Mouse (Mus musculus): Measurements from ENCODE around the gene Dnajc19.
A peak's percentile ranks its signal among the peaks of the same experiment; 100 is the strongest.

Gene Dnajc19

DNA sequence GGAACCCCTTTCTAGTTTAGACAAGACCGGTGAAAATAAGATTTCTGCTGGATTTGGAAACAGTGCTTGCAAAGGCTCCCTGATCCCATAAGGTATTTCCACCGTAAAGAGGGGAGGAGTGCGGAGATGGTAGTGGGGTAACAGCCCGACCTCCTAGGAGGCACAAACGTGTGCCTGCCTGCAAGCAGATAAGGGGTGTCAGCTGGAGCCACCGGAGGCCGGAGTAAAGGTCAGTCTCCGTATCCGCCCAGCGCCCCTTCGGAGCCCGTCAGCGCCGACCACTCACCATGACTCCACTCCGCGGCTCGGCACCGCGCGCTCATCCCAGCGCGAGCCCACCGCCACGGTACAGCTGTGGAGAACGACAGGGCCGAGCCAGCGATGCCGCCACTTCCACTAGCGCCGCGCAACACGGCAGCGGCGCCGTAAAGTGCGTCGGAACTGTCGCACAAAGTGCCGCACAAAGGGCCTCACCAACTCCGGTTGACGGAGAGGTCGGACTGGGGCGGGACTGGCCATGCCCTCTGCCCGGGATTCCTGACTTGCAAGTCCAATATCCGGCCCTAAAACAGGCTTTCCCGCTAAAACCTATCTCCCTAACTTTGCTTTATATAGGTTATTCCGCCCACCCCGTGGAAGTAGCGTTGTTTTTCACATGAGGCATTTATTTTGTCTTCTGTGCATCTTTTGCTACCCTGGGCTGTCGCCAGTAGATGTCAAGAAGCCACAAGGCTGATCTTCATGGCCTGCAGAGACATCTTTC is at the start of gene Dnajc19:
Dnajc19 (minus strand) TSS at position 422 of the 763 bp plus-strand sequence.
- TF ChIP-seq GATA4 (IDR thresholded peaks at IDR 0.05; ENCODE audit: insufficient replicate concordance, low read length) = peak; percentile 85; the same call in 1 of the 2 replicates

DNA sequence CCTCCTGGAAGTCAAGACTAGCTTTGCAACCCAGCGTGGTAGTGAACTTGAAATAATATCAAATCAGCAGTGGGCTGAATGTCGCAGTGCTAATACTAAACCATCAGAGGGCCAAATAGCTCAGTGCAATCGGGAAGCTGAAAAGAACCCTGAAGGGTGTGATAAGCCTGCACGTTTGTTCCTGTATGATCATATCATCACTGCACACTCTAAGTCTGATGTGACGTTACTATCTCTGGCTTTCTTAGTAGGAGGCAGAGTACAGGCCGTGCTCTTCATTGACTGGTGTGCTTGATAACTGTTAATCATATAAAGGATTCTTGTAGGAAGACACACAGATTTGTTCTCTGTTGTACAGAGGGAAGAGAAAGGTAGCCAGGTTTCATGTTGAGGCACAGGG is 48.8 kb upstream of the Dnajc19 start:
- TF ChIP-seq GATA4 (IDR thresholded peaks at IDR 0.05; ENCODE audit: insufficient replicate concordance, low read length) = no peak

DNA sequence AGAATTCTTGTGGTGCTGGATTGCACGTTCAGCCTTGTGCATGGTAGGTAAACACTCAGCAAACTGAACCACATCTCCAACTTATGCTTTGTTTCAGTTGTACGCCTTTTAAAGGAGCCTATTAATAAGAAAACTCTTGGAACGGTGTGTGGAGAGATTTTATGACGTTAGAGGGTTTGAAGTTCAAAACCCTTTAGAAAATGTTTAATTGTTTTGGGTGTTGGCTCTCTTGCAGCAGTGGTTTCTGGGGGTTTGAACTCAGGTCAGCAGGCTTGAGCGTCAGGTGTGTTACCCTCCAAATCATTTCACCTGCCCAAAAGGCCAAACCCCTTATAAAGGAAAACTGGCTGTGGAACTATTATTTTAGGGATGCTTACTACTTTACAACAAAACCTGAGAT is 40.2 kb upstream of the Dnajc19 start:
- no peak for TF ChIP-seq GATA4 (IDR thresholded peaks at IDR 0.05; ENCODE audit: insufficient replicate concordance, low read length)

DNA sequence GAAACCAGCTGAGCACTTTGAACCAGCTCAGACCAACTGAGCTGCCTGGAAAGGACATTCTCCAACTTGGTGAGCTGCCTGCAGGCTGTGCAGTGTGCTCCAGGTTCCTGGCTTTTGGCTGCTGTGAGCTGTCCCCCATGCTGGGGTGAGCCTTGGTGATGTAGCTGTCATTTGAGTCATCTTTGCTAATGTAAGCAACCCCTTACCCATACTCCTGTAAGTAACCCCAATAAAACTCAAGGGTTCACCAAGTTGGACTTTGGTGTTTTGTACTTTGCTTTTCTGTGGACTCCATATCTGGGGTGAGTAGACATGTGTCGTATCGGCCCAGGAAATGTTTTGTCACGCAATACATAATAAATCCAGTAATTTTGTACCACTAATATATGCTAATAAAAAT is 39.7 kb upstream of the Dnajc19 start:
- TF ChIP-seq GATA4 (IDR thresholded peaks at IDR 0.05; ENCODE audit: insufficient replicate concordance, low read length) = no peak

DNA sequence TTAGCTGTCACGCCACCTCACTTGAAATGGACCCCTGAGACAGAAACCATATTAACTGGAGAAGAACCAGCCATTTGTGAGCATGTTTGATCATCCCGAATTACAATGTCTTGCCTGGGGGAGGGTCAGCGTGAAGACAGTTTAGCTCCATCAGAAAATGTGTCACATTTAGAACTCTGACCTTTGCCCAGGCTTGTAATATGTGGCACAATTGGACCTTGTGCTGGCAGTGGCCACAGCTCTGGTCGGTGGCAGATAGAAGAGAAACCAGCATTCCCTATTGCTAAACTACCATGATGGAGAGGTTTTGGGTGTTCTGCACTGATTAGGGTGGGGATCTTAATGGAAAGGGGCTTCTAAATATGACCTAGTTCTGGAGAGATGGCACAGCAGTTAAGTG is 38.7 kb upstream of the Dnajc19 start:
- TF ChIP-seq GATA4 (IDR thresholded peaks at IDR 0.05; ENCODE audit: insufficient replicate concordance, low read length) = no peak

DNA sequence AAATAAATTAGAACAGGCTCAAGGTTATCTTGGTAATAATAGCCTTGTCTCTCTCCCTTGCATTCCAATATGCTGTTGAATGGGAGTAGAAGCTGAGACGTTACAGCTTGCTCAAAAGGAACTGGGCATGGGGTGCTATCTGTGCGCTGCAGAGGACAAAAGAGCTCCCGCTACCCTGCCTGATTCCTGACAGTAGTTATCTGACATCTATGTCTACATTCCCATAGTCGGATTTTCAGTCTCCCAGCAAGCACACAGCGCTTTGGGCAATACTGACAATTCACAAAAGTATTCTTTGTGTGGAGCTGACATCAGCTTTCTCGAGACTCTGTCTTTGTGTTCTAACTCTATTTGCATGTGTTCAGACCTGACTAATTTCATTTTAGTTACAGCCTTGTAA is 34.7 kb upstream of the Dnajc19 start:
- TF ChIP-seq GATA4 (IDR thresholded peaks at IDR 0.05; ENCODE audit: insufficient replicate concordance, low read length) = no peak

DNA sequence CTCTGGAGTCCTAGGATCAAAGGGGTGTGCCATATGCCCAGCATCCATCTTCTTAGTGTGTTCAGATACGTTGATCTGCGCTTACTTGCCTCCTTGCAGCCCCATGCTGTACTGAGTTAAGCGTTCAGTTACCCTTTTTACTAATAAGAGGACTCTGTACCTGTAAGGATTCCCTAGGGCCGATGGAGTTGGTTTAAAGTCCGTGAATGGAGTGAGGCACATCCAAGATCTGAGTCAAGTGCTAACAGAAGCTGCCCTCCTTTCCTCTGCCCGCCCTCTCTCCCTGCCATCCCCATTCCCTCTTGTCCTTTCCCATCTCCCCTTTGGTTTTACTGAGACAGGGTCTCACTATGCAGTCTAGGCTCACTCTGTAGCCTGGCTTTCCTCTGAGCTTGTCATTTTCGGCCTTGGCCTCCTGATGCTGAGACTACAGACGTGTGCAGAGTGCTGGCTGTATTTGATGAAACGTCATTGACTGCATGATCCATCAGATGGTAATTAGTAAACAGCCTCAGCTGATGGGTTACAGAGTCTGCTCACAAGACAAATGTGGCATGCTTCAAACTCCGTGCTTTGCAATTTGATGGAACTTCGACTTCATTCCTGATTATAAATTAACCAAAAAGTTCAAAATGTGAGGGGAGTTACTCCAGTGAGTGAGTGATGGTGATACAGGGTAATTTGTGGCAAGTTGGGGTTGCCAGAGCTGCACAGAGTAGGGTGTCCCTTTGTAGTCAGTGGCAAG is 31.0 kb upstream of the Dnajc19 start:
- no peak for TF ChIP-seq GATA4 (IDR thresholded peaks at IDR 0.05; ENCODE audit: insufficient replicate concordance, low read length)

DNA sequence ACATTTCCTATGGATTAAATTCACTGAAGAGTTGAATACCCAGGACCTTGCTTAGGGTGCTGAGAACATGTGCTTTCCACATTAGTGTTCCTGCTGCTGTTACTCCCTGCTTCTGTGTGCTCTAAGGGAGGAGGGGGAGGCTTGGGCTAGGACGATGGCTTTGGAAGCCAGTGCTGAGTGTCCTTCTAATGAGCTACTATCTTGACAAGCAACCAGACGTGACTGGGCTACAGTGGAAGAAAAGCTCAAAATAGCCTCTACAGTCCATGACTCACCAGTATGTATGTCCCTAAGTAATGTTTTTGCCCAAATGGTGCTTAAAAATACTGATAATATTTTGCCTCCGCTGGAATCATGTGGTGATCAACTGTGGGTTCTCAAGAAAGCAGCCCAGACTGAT is 26.5 kb upstream of the Dnajc19 start:
- TF ChIP-seq GATA4 (IDR thresholded peaks at IDR 0.05; ENCODE audit: insufficient replicate concordance, low read length) = no peak

DNA sequence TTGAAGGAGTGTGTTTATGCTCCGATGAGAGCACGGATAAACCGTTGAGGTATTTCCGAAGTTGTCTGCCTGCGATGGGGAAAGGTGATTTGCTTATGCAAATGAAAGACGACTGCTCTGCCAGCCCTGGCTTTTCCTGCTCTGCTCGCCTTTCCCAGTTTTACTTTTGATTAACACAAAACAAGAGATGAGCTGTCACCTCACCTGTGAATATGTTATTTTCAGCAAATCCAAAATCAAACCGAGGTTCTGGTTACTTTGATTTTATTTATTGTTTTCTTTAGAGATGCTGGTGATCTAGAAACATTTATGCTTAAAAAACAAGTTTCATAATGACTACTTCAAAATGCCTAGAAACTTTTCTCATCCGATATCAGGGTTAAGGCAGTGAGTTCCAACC is 25.3 kb upstream of the Dnajc19 start:
- no peak for TF ChIP-seq GATA4 (IDR thresholded peaks at IDR 0.05; ENCODE audit: insufficient replicate concordance, low read length)

DNA sequence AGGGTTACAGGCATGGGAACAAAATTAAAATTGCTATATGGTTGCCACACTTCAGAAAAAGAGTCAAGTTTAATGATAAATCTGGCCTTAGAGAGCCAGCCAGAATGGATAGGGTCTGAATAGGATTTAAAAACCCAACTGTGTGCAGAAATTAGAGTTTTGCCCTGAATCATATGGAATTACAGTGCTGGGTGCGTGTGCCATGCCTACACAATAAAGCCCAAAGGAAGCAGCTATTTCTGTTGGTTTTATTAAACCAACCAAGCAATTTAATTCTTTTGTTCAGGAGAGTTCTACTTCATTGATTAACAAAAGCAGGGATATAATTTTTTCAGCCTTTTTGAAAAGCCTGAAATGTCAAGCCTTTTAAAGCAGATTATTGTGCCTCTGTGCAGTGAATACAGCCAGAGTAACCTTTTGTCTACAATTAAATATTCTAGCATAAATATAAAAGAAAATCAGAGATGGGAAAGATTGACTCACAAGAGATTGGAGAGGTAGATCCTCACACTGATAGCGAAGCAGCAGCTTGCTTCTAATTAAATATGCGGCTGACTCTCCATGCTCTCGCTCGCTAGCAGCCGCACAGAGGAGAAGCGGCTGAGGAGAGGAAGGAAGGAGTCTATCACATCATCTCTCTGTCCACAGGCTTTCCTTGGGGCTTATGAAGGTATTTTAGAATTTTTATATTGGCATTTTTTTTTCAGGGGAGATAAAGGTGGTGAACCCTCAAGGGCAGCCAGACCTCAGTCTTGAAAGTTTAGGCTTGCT is 23.0 kb upstream of the Dnajc19 start:
- no peak for TF ChIP-seq GATA4 (IDR thresholded peaks at IDR 0.05; ENCODE audit: insufficient replicate concordance, low read length)

DNA sequence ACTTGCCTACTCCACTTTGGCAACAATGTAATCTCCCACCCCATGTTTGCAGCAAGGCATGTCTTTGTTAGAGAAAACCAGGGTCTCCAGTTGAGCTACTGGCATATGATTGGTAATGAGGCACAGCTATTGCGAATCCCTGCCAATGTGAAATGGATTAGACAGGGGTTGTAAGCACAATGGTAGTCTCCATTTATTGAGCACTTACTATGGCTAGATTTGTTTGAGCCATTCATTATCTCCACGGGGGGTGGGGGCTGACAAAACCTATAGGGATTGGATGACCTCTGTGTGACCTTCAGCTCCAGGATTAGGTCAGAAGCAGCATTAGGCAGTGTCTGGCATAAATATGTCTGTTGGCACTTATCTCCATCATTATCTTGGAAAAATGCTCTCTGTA is 21.8 kb upstream of the Dnajc19 start:
- no peak for TF ChIP-seq GATA4 (IDR thresholded peaks at IDR 0.05; ENCODE audit: insufficient replicate concordance, low read length)

DNA sequence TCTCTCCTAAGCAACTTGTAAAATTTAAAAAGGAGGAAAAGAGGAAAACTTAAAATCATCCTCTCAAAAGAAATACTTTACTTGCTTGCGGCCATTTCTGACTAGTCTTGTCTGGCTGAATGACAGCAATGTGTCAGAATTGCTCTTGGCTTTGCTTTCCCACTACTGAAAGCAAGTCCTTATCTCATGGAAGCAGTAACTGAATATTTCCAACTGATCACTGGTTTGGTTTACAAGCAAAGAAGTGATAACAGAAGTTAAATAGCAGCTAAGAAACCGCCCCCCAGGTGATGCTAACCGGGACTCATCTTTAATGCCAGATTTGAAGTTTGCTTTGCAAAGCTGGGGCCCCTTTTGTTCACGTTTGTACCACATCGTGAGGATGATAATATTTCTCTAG is 2.5 kb upstream of the Dnajc19 start:
- no peak for TF ChIP-seq GATA4 (IDR thresholded peaks at IDR 0.05; ENCODE audit: insufficient replicate concordance, low read length)

DNA sequence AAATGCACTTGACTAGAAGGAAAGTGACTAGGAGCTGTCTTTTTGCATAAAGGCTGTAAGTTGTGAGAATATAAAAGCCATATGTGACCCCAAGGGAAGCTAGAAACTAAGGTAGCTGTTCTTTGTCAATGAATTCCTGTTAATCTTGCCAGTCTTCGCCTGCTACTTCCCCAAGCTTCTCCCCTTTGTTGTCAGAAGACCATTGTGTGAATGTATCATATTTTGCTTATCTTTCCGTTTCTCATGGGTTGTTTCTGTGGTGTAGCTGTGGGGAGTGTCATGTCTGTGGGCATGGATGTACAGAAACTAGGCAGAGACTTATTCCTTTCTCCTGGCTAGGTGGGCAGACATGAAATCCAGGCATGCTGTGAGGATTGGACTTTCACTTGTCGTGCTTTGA is 808 bp upstream of the Dnajc19 start:
- no peak for TF ChIP-seq GATA4 (IDR thresholded peaks at IDR 0.05; ENCODE audit: insufficient replicate concordance, low read length)

DNA sequence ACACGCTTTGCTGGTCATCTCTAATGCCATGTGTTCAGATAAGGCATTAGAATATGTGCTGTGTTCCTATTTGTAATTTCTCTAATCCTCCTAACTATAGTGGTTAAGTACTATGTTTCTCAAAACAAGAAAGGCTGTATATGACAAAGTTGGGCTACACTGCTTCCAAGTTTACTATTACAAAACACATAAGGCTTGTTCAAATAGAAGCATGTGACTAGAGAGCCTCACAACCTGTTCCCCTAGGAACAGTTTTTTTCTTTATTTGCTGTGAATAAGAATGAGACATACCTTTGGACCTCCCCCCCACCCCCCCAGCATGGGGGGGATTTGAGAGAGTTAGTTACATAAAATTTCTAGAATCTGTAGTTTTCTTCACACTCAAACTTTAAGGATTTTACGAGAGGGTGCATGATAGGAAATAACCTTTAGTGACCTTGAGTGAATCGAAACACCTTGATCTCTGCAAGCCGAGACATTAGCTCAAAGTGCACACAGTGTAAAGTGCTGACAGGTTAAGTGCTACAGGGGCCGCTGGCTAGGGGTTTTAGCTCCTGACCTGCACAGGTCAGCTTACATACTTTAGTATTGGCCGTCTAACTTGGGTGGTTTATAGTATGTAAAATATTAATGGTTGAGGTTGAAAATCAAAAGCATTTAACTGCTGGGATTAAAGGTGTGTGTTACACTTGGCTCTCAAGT is 4.9 kb downstream of the Dnajc19 start:
- TF ChIP-seq GATA4 (IDR thresholded peaks at IDR 0.05; ENCODE audit: insufficient replicate concordance, low read length) = no peak

DNA sequence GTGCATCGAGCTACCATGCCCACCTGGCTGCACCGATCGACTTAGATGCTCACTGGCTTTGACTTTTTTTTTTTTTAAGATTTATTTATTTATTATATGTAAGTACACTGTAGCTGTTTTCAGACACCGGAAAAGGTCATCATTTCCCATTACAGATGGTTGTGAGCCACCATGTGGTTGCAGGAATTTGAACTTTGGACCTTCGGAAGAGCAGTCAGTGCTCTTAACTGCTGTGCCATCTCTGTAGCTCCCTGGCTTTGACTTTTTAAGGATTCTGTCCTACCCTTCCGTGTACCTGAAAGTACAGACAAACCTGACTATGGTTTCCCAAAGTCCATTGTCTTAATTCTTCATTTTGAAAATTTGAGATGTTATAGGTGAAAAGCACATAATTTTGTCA is 8.4 kb downstream of the Dnajc19 start:
- no peak for TF ChIP-seq GATA4 (IDR thresholded peaks at IDR 0.05; ENCODE audit: insufficient replicate concordance, low read length)

Measured in liver, adult (tissue).